Mouse (Mus musculus) ES-E14 (cell line): Measurements from ENCODE around the gene Chd6. TPM values are rescaled to one million over a fixed set of nuclear protein-coding genes. Genes with fewer than 3 reads are reported as not detected.

Experiments used
- DNase-seq: peaks from one replicate; pipeline ENCODE4 v3.0.0-alpha.2; 2013; ENCODE audit warnings: low read depth, low spot score
- H3K27ac ChIP-seq: 2 replicates; pipeline ENCODE4 v1.5.1; 2012; ENCODE audit warnings: low read depth, mild to moderate bottlenecking, low read length, moderate library complexity, mixed read lengths; ENCODE audit not compliant: poor library complexity, insufficient read depth, severe bottlenecking
- H3K36me3 ChIP-seq: 2 replicates; pipeline ENCODE4 v1.6.1; 2012; ENCODE audit warnings: mild to moderate bottlenecking, low read length, moderate library complexity, mixed read lengths; ENCODE audit not compliant: control insufficient read depth, poor library complexity, insufficient read depth, severe bottlenecking
- H3K4me1 ChIP-seq, 2 experiments: fragments of 150-350 bp in 1 of 2; sonication (generic) in 1 of 2; 2 replicates each; pipeline ENCODE4 v1.6.1; 2012; ENCODE audit warnings: low read length in 2 of 2, mild to moderate bottlenecking in 1 of 2, mixed read lengths in 1 of 2; ENCODE audit not compliant: control insufficient read depth in 2 of 2, insufficient read depth in 2 of 2, poor library complexity in 1 of 2
- H3K4me3 ChIP-seq, 2 experiments: fragments of 150-350 bp in 1 of 2; sonication (generic) in 1 of 2; 2 replicates each; pipeline ENCODE4 v1.5.1; 2012; ENCODE audit warnings: low read length in 2 of 2, low read depth in 1 of 2, mild to moderate bottlenecking in 1 of 2, mixed read lengths in 1 of 2; ENCODE audit not compliant: insufficient read depth in 1 of 2, poor library complexity in 1 of 2, severe bottlenecking in 1 of 2
- H3K9ac ChIP-seq: 2 replicates; pipeline ENCODE4 v1.6.1; 2012; ENCODE audit warnings: low read depth, mild to moderate bottlenecking, low read length, mixed read lengths; ENCODE audit not compliant: poor library complexity, insufficient read depth, severe bottlenecking
- H3K9me3 ChIP-seq: fragments of 150-350 bp; sonication (generic); 2 replicates; pipeline ENCODE4 v1.6.1; 2012; ENCODE audit warnings: low read depth, mild to moderate bottlenecking, low read length; ENCODE audit not compliant: control insufficient read depth, insufficient read depth
- CHD2 ChIP-seq: IDR thresholded peaks from 2 replicates; pipeline ENCODE4 v1.6.1; 2014; ENCODE audit warnings: mild to moderate bottlenecking, low read depth, low read length, inconsistent platforms
- HCFC1 ChIP-seq: IDR thresholded peaks from 2 replicates; pipeline ENCODE4 v1.6.1; 2012; ENCODE audit warnings: low read length, inconsistent platforms, borderline replicate concordance; ENCODE audit not compliant: insufficient read depth
- MAFK ChIP-seq: IDR thresholded peaks from 2 replicates; pipeline ENCODE4 v1.6.1; 2014; ENCODE audit warnings: mild to moderate bottlenecking, low read depth, low read length, inconsistent platforms; ENCODE audit not compliant: insufficient read depth
- ZC3H11A ChIP-seq: IDR thresholded peaks from 2 replicates; pipeline ENCODE4 v1.6.1; 2012; ENCODE audit warnings: low read depth, mild to moderate bottlenecking, inconsistent platforms, low read length, borderline replicate concordance
- ZNF384 ChIP-seq: IDR thresholded peaks from 2 replicates; pipeline ENCODE4 v1.6.1; 2012; ENCODE audit warnings: low read depth, low read length, inconsistent platforms
- in situ Hi-C, 2 experiments: fragments of 600-800 bp; cut with MboI; formaldehyde crosslinking; loops; one replicate each; pipeline ENCODE4 v1.15.1; 2025; ENCODE audit warnings: low sequenced_read_pairs in 2 of 2, inconsistent platforms in 1 of 2; ENCODE audit not compliant: unreplicated experiment in 2 of 2
- total RNA-seq: library from RNA; depleted of rRNA; stranded (reverse); fragments of 300-350 nt; gene quantifications from 2 replicates; pipeline ENCODE4 v1.2.3, GENCODE M21; 2012

The Chd6 gene
- total RNA-seq, 1 experiment = 50.7 TPM

DNA sequence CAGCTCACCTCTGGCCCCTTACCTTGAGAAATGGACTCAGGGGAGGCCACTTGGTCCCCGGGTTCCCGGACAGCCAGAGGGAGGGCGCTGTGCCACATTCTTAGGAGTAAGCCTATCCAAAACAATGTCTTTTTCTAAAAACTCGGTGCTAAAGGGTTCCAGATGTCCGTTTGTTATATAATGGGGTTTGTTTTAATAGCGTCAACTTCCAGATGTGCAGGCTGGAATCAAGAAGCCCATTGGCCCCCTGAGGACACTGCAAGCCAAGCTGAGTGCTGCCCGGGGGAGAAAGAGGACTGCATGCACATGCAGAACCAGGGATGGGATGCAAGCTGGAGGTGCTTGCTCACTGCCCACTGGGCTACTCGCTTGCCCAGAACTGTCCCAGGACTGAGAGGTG lies 176.6 kb downstream of the Chd6 start:
- DNase-seq = no peak
- in situ Hi-C loops = no loop called here
- TF ChIP-seq ZNF384 (no peak), HCFC1 (no peak), MAFK (no peak), CHD2 (no peak), ZC3H11A (no peak)
- H3K36me3 ChIP-seq = no peaks in the 10 kb centered on the region
- no peak overlapping the region for H3K9ac ChIP-seq
- no peak overlapping the region for H3K27ac ChIP-seq
- H3K9me3 ChIP-seq = no peaks in the 10 kb centered on the region
- no peaks in the 10 kb centered on the region for H3K4me1 ChIP-seq
- no peak overlapping the region for H3K4me3 ChIP-seq

DNA sequence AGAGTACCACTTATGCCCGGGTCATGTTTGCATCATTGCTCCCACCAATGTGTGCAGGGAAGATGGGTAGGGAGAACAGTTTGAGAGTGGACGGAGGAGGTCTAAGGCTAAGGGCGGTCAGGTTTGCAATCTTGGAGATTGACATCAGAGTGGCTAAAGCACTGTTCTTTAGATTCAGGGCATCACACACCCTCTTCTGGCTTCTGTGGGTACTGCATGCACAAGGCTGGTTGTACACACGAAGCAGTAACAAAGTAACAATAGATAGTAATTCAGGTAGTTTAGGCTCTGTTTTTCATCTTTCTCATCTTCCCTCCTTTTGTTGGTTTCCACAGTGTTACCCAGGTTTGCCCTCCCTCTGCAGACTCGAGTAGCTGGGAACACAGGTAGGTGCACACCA lies 177.5 kb downstream of the Chd6 start:
- Histone ChIP-seq H3K9ac (no peak overlapping the region), H3K9me3 (no peaks in the 10 kb centered on the region), H3K36me3 (no peaks in the 10 kb centered on the region), H3K27ac (no peak overlapping the region), H3K4me3 (no peak overlapping the region), H3K4me1 (no peaks in the 10 kb centered on the region)
- DNase-seq = no peak
- in situ Hi-C loops = no loop called here
- no peak for TF ChIP-seq ZNF384
- TF ChIP-seq MAFK = no peak
- no peak for TF ChIP-seq ZC3H11A
- TF ChIP-seq CHD2 = no peak

DNA sequence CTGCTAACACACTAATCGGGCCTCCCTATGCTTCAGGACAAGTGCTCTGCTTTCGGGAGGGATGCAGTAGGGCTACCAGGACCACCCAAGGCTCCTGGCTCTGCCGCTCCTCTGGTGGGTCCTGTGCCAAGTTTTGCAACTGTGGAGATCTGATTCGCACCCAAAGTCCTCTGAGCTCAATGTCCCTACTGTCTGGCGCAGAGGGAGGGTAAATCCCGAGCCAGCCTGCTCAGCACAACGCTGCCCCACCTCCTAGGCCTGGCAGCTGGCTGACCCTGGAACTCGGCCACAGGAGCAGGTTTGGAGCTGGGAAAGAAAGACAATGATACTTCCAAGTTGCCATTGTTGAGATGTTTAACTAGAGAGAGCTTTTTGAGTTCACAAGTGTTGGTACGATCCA lies 183.7 kb downstream of the Chd6 start:
- H3K9me3 ChIP-seq = no peaks in the 10 kb centered on the region
- DNase-seq = no peak
- TF ChIP-seq MAFK (no peak), ZNF384 (no peak), HCFC1 (no peak)
- no peak overlapping the region for H3K9ac ChIP-seq
- no peaks in the 10 kb centered on the region for H3K4me1 ChIP-seq
- H3K4me3 ChIP-seq = no peak overlapping the region
- H3K27ac ChIP-seq = no peak overlapping the region
- H3K36me3 ChIP-seq = no peaks in the 10 kb centered on the region
- in situ Hi-C loops = no loop called here

DNA sequence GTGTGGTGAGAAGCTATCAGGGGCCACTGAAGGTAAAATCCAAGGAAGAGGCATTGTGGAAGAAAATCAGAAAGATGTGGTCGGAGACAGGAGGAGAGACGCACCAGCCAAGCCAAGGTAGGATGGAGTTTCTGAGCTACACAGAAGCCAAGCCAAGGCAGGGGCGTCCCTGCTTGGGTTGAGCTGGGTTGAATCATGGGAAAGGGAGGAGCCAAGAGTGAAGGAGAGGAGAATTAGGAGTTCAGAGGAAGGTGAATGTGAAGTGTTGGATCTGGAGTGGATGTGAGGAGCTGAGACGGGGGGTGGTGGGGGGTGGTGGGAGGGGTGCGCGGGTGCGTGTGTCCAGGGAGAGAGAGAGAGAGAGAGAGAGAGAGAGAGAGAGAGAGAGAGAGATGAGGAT lies 187.6 kb downstream of the Chd6 start:
- no peak for DNase-seq
- TF ChIP-seq MAFK (no peak), ZNF384 (no peak), CHD2 (no peak)
- in situ Hi-C loops = no loop called here
- Histone ChIP-seq H3K36me3 (no peaks in the 10 kb centered on the region), H3K27ac (no peak overlapping the region), H3K9me3 (no peaks in the 10 kb centered on the region), H3K9ac (no peak overlapping the region), H3K4me3 (no peak overlapping the region), H3K4me1 (no peaks in the 10 kb centered on the region)

DNA sequence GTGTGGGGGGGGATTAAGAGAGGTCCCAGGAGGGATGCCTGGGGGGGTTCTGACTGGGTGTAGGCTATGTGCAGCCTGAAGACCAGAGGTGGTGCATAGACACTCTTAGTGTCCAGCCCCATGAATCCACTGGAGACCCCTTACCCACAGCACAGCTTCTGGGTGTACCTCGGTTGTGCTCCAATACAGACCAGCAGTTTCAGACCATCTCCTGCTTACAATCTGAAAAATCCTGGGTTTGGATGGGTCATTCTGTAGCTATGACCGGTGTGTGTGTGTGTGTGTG lies 190.0 kb downstream of the Chd6 start:
- H3K27ac ChIP-seq = no peak overlapping the region
- TF ChIP-seq CHD2 (no peak), ZNF384 (no peak), MAFK (no peak), ZC3H11A (no peak), HCFC1 (no peak)
- in situ Hi-C loops = no loop called here
- H3K4me1 ChIP-seq = no peaks in the 10 kb centered on the region
- no peak overlapping the region for H3K9ac ChIP-seq
- DNase-seq = no peak
- H3K36me3 ChIP-seq = no peaks in the 10 kb centered on the region
- H3K9me3 ChIP-seq = no peaks in the 10 kb centered on the region
- H3K4me3 ChIP-seq = no peak overlapping the region
